Mouse (Mus musculus): ENCODE measurements around the gene Mmp14. TPM values are rescaled to one million over a fixed set of nuclear protein-coding genes. Genes with fewer than 3 reads are reported as not detected.

Gene Mmp14
- polyA plus RNA-seq, 1 experiment = 119 TPM

DNA sequence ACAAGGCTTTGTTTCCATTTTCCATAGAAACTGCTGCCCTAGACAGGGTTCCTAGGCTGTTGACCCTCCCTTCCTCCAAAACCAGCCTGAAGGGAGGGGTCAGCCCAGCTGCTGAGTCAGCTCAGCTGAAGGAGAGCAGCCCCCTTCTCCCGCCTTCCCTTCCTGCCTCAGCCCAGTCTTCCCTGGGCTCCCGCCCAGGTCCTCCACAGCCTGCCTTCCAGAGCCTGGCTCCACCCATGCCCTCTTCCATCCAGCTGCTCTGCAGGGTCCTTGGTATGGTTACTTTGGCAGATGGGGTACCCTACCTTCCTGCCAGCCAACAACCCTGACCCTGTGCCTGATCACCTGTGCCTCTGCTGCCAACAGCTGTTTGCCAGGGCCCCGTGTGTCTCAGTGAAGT is 11.8 kb downstream of the Mmp14 start:
- TF ChIP-seq CTCF (IDR thresholded peaks at IDR 0.05; ENCODE audit: insufficient read depth, low read length) (no peak), POLR2A (IDR thresholded peaks at IDR 0.05; ENCODE audit: borderline replicate concordance, extremely low read depth, low read depth, low read length) (no peak)
- Histone ChIP-seq H3K4me1 (ENCODE audit: control insufficient read depth, insufficient read depth, low read length) (peaks cover 4% of the 10 kb centered on the region; the same call in 1 of the 2 replicates), H3K4me3 (replicated peaks; ENCODE audit: extremely low read depth, low read depth, low read length) (no peak overlapping the region)
- no peak for DNase-seq
- WGBS = 22% methylated on average over 3 of the region's 3 CpGs

DNA sequence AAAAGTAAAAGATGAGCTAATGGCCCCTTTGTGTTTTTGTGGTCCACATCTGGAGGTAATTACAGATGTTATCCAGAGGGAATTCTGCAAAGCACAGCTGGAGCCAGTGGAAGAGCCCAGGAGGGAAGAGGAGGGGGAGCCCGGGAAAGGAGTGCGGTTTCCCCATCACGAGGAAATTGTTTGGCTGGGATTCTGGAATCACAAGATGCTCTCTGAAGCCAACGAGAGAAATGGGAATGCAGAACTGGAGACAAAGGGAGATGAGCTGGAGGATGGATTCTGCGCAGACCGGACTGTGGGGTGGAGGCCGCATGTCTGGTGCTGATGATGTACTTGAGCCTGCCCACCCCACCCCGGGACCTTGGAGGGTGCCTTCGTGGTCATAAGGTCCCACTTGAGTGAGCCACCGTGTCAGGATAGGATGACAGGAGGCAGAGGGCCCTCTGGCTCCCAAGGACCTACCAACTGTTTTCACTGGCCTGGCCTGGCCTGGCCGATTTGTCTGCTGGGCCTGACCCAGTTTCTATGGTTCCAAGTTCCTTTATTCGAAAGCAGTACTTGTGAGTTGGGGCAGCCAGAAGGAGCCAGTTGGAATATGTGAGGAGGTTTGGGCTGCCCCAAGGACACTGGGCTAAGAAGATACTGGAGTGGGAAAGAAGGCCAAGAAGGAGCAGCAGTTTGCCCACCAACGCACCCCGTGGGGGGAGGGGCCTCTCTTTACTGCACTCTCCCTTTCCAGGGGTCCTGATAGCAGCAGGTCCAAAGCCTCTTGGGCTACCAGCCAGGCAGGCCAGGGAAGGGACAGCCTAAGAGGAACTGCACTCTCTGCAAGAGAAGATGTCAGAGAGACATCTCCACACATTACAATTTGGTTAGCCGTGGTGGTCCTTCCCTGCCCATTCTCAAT is 12.6 kb downstream of the Mmp14 start:
- no peak for DNase-seq
- WGBS = 64% methylated on average over 15 of the region's 15 CpGs

DNA sequence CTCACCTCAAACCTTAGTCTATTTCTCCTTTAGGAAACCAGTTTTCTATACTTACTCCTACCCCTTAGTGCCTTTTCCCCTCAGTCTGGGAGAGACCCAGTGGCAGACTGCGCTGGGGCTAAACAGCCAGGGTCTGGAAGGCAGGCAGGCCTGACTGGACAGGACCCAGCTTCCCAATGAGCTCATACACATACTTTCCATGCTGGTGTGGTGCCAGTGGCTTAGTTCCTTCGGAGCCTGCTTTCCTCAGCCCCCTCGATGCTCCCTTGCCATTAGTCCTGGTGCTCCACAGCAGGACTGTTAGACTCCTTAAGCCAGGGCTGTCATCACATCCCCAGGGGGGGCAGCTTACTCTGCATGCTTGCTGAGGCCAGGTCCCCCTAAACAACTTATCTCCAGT is 14.1 kb downstream of the Mmp14 start:
- DNase-seq = no peak
- TF ChIP-seq CTCF (IDR thresholded peaks at IDR 0.05; ENCODE audit: insufficient read depth, low read length) (no peak), POLR2A (IDR thresholded peaks at IDR 0.05; ENCODE audit: borderline replicate concordance, extremely low read depth, low read depth, low read length) (no peak)
- H3K4me3 ChIP-seq (replicated peaks; ENCODE audit: extremely low read depth, low read depth, low read length) = no peak overlapping the region
- H3K4me1 ChIP-seq (ENCODE audit: control insufficient read depth, insufficient read depth, low read length) = peaks cover 4% of the 10 kb centered on the region; the same call in 1 of the 2 replicates
- WGBS = 45% methylated on average over 3 of the region's 3 CpGs

More for the DNA sequence above, 12.6 kb downstream of the Mmp14 start:
- TF ChIP-seq POLR2A (IDR thresholded peaks at IDR 0.05; ENCODE audit: borderline replicate concordance, extremely low read depth, low read depth, low read length) (no peak), CTCF (IDR thresholded peaks at IDR 0.05; ENCODE audit: insufficient read depth, low read length) (no peak)
- H3K4me3 ChIP-seq (replicated peaks; ENCODE audit: extremely low read depth, low read depth, low read length) = no peak overlapping the region
- peaks cover 4% of the 10 kb centered on the region; the same call in 1 of the 2 replicates for H3K4me1 ChIP-seq (ENCODE audit: control insufficient read depth, insufficient read depth, low read length)

DNA sequence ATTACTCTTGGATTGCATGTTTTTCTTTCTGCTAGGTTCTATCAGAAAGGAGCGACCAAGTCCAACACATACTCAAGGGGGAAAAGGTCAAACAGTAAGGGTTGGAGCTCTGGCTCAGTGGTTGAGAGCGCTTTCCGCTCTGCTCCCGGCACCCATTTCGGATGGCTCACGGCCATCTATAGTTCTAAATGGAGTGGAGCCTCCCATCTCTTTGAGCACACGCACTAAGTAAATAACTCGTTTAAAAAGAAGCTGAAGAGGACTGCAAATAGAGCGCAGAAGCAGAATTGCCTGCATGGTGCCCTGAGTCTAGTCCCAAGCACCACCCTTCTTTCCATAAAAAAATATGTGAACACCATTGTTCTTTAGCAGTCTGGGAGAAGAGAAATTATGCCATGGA is 22.2 kb downstream of the Mmp14 start:
- 71% methylated on average over 9 of the region's 9 CpGs for WGBS
- TF ChIP-seq CTCF (IDR thresholded peaks at IDR 0.05; ENCODE audit: insufficient read depth, low read length) (no peak), POLR2A (IDR thresholded peaks at IDR 0.05; ENCODE audit: borderline replicate concordance, extremely low read depth, low read depth, low read length) (no peak)
- no peak for DNase-seq
- no peak overlapping the region for H3K4me3 ChIP-seq (replicated peaks; ENCODE audit: extremely low read depth, low read depth, low read length)
- peaks cover 4% of the 10 kb centered on the region for H3K4me1 ChIP-seq (ENCODE audit: control insufficient read depth, insufficient read depth, low read length)

DNA sequence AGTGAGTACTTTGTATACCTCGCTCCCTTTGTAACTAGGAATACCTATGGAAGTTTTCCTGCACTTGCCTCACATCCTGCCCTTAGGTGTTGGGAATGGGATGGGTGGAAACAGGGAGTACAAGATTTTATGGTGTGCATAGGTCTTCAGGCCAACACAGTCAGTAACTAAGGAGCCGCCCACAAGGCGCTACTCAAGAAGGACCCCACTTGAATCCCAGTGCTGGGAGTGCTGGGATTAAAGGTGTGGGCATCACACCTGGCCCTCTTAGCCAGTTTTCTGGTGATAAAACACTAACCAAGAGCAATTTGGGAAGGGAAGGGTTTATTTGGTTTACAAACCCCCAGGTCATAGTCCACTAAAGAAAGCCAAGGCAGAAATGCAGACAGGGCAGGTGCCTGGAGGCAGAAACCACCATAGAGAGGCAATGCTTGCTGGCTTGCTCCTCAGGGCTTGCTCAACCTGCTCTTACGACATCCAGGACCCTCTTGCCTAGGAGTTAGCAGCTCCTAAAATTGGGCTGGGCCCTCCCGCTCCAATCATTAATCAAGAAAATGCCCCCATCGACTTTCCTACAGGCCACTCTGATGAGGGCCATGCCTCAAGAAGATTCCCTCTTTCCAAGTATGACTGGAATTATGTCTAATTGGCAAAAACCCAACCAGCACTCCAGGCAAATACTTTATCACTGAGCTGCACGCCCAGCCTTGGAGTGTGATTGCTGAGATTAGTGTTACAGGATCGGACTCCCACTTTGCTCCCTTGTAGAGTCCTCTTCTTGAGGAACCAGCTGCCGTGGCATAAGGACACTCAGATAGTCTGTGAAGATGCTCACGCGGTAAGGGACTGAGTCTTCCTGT is 23.5 kb downstream of the Mmp14 start:
- no peak overlapping the region for H3K4me3 ChIP-seq (replicated peaks; ENCODE audit: extremely low read depth, low read depth, low read length)
- TF ChIP-seq POLR2A (IDR thresholded peaks at IDR 0.05; ENCODE audit: borderline replicate concordance, extremely low read depth, low read depth, low read length) = no peak
- no peak for TF ChIP-seq CTCF (IDR thresholded peaks at IDR 0.05; ENCODE audit: insufficient read depth, low read length)
- peak; percentile 55 for DNase-seq
- WGBS = 54% methylated on average over 11 of the region's 11 CpGs
- peaks cover 4% of the 10 kb centered on the region for H3K4me1 ChIP-seq (ENCODE audit: control insufficient read depth, insufficient read depth, low read length)

DNA sequence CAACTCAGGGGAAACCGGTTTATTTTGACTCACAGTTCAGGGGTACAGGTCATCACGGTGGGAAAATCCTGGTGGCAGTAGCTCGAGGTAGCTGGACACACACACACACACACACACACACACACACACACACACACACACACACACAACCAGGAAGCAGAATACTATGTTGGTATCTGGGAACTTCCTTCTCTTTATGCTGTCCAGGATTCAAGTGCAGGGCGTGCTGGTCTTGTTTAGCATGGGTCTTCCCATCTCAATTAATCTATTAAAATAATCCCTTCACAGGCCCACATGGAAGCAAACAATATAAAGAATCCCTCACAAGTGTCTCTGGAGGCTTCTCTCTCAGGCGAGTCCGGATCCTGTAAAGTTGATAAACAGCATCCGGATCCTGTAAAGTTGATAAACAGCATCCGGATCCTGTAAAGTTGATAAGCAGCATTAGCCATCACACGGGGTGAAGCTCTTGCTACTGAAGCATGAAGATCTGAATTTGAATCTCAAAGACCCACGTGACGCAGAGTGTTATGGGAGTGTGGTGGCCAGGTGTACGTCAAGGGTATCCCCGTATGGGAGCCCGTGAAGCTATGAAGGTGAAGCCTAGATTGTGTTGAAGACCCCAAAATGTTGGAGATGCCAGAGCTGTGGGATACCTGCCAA is 26.6 kb downstream of the Mmp14 start:
- Histone ChIP-seq H3K4me3 (replicated peaks; ENCODE audit: extremely low read depth, low read depth, low read length) (no peak overlapping the region), H3K4me1 (ENCODE audit: control insufficient read depth, insufficient read depth, low read length) (peaks cover 4% of the 10 kb centered on the region)
- no peak for TF ChIP-seq POLR2A (IDR thresholded peaks at IDR 0.05; ENCODE audit: borderline replicate concordance, extremely low read depth, low read depth, low read length)
- no peak for TF ChIP-seq CTCF (IDR thresholded peaks at IDR 0.05; ENCODE audit: insufficient read depth, low read length)
- no peak for DNase-seq
- 67% methylated on average over 14 of the region's 14 CpGs for WGBS

DNA sequence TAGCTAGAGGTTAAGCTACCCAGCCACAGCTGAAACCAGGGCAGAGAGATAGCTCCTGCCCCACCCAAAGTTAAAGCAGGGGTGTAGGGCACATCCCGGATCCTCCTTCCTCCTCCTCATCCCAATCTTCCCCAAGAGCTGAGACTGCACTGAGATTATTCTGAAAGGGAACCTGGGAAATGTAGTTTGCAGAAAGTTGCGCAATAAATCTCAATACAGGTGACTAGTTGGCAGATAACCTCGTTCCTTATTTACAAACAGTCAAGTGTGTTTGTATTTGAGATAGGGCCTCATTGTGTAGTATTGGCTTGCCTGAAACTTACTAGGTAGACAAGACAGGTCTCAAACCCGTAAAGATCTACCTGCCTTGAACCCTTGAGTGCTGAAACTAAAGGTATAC is 30.7 kb downstream of the Mmp14 start:
- Histone ChIP-seq H3K4me3 (replicated peaks; ENCODE audit: extremely low read depth, low read depth, low read length) (no peak overlapping the region), H3K4me1 (ENCODE audit: control insufficient read depth, insufficient read depth, low read length) (peaks cover 4% of the 10 kb centered on the region)
- DNase-seq = no peak
- TF ChIP-seq POLR2A (IDR thresholded peaks at IDR 0.05; ENCODE audit: borderline replicate concordance, extremely low read depth, low read depth, low read length) (no peak), CTCF (IDR thresholded peaks at IDR 0.05; ENCODE audit: insufficient read depth, low read length) (no peak)
- 63% methylated on average over 4 of the region's 4 CpGs for WGBS

DNA sequence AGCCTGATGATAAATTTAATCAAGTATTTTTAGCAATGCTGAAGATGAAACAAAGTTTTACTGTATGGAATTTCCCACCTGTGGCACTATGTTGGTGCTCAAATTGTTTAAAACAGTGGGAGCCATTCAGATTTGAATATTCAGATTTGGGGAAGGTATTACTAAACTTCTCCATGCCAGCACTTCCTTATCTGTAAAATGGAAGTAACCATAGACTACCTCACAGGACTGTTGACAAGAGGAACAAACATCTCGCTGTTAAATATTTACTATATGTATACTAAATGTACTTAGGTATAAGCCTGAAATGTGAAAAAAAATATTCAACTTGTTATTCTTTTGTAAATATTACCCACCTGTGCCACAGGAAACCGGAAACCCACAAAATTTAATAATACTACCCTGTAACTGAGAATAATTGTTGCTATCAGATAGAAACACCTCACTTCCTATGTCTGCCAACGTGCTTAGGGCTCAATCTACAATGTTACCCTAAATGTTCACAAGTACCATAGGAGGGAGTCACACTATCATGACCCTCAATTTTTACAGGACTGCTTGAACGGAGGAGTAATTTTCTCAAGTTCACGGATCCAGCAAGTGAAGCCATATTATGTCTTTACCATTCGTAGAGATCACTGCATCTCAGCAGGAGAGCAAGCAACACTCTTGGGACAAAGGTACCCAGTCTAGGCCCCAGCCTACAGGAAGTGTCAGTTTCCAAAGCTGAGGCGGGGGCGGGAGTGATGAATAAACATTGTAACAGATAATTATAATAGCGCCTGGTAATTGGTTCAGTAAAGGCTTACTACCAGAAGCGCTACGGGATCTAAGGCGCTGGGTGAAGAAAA is 31.9 kb downstream of the Mmp14 start:
- no peak for DNase-seq
- H3K4me1 ChIP-seq (ENCODE audit: control insufficient read depth, insufficient read depth, low read length) = peaks cover 4% of the 10 kb centered on the region
- TF ChIP-seq CTCF (IDR thresholded peaks at IDR 0.05; ENCODE audit: insufficient read depth, low read length) (no peak), POLR2A (IDR thresholded peaks at IDR 0.05; ENCODE audit: borderline replicate concordance, extremely low read depth, low read depth, low read length) (no peak)

More for the DNA sequence above, 31.9 kb downstream of the Mmp14 start:
- H3K4me3 ChIP-seq (replicated peaks; ENCODE audit: extremely low read depth, low read depth, low read length) = peak overlapping the region; percentile 90
- WGBS = 8% methylated on average over 12 of the region's 12 CpGs

Data from lung, adult 2 months (tissue).